Mouse (Mus musculus) spleen, postnatal 14 days (tissue): ENCODE results near the gene Kcng1.

Source experiments
- DNase-seq, 2 experiments: peaks; one replicate each; pipeline ENCODE4 v3.0.0; 2021 to 2022; ENCODE audit warnings: low spot score in 2 of 2

Kcng1 gene

DNA sequence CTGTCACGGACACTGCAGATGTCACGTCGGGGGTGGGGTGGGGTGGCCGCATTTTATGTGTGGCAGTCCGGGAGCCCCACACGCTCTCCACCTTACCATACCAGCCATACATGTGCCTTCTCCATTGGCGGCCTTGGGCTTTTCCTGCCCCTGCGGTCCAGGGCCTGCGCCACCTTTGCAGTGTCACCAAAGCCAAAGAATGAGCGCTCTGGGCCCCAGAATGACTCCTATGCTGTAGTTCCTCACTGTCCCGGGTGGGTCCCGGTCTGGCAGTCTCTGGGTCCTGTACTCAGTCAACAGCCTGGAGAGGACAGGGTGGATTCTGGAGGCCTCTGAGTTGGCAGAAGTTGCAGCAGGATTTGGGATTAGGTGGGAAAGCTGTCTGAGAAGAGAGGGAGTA, at the start of gene Kcng1:
TSS of gene Kcng1 (minus strand) at position 155 of the 400 bp plus-strand sequence.
- DNase-seq: no peak

GRCm38 (mm10) chr2:168330421-168331070, 49.0 kb upstream of the Kcng1 start:
- DNase-seq: no peak

DNA sequence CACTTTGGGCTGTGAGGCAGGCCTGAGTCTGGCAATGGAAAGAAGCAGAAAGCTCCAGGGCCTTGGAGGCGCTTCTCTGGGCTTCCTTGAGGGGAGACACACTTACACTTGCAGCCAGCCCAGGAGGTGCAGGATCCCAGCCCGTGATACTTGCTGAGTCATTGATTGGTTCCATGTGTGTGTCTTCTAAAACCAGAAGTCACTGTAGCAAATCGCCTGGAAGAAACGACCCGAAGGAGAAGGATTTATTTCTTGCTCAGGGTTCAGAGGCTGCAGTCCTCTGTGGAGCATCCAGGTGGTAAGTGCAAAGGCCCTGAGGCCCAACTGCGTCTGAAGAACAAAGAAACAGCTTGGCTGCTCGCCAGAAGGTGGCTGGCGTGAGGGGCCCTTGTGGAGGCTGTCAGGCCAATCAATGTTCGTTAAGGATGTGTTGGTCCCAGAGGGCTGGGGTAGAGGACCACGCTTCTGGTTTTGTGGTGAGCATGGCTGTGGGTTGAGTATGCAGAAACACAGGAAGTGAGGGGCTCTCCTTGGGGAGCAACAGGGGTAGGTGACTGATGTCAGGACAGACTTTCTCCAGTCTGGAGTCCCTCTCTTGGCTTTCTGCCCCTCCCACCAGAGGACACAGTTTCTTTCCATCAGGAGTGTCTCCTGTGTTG, 40.3 kb upstream of the Kcng1 start:
- DNase-seq: no peak

DNA sequence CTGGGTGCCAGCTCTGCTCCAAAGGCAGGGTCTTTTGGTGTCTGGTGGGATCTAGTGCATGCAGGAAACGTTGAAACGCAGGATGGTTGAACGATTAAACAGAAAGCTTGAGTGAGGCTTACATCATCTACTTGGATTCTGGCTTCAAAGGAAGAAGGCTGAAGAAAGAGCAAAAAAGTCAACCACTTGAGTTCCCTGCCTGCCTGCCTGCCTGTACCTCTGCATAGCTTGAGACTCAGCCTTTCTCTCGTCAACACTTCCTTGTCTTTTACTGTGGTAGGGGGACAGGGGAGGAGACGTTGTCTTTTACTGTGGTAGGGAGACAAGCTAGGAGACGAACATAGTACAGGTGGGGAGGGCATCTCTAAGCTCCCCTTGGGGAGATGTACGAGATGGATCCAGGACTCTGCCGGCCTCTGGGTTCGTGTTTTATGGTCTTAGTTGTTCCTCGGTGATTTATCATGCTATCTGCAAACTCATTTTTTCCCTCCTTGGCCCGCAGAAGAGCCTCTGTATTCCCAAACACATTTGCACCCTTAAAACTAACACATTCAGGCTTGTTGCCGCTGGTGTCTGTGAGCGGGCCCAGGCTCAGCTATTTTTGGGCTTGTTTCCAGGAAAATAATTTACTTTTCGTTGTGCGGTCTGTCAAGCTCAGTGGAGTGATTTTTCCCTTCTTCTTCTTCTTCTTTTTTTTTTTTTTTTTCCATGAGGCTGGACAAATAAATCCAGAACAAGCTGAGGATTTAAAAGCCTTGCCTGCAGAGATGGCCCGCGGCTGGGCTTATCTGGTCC, 39.0 kb upstream of the Kcng1 start:
- no peak for DNase-seq

GRCm38 (mm10) chr2:168314646-168315446, 33.3 kb upstream of the Kcng1 start:
- no peak for DNase-seq

GRCm38 (mm10) chr2:168312504-168312903, 31.0 kb upstream of the Kcng1 start:
- no peak for DNase-seq

DNA sequence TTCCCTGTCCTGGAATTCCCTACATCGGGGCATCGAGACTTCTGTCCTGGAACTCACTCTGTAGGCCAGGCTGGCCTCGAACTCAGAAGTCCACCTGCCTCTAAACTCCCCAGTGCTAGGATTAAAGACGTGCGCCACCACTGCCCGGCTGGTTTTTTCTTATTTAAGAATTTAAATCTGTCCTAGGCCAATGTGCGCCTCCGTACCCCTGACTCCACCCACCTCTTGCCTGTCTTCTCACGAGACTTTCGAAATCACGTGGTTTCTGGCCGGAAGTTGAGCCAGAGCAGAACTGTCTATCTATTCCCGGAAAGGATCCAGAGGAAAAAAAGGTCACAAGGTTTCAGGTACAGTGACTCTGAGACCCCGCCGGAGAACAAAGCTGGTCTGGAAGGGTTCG, 29.5 kb upstream of the Kcng1 start:
- DNase-seq: no peak

GRCm38 (mm10) chr2:168308916-168309315, 27.4 kb upstream of the Kcng1 start:
- DNase-seq: no peak

DNA sequence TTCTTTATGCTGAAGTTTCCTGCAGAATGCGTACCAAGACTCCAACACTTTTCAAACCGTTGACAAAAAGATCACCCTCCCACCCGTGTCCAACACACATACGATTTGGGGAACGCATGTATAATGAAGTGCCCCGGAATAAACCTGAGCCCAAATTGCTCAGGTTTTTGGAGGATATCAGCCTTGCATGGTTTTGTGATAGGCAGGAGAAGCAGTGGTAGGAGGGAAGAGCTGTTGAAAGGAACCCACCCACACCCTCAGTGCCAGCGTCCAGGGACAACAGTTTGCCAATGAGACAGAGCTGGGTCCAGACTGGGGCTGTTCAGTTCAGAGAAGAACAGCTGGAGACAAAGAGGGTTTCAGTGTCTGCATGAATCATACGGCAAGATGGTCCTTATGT, 18.1 kb upstream of the Kcng1 start:
- DNase-seq: no peak

DNA sequence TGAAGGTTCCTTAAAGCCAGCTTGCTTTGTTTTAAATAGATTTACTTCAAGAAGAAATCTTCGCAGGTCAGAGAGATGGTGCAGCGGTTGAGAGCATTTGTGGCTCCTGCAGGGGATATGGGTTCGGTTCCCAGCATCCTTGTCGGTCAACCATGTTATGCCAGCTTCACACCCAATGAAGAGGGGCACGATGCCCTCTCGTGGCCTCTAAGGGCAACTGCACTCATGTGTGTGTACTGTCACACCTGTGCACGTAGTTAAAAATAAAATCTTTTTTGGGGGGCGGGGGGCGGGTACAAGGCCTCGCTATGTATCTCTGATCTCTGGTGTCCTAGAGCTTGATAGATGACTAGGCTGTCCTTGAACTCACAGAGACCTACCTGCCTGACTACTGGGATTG, 15.0 kb upstream of the Kcng1 start:
- no peak for DNase-seq

GRCm38 (mm10) chr2:168292521-168292920, 11.0 kb upstream of the Kcng1 start:
- no peak for DNase-seq

GRCm38 (mm10) chr2:168292041-168292440, 10.5 kb upstream of the Kcng1 start:
- no peak for DNase-seq

GRCm38 (mm10) chr2:168289851-168290250, 8.3 kb upstream of the Kcng1 start:
- no peak for DNase-seq

- DNase-seq: no peak
Observed at GRCm38 (mm10) chr2:168289016-168289415, 7.5 kb upstream of the Kcng1 start.

- DNase-seq: no peak
Observed at GRCm38 (mm10) chr2:168286987-168287386, 5.5 kb upstream of the Kcng1 start.

DNA sequence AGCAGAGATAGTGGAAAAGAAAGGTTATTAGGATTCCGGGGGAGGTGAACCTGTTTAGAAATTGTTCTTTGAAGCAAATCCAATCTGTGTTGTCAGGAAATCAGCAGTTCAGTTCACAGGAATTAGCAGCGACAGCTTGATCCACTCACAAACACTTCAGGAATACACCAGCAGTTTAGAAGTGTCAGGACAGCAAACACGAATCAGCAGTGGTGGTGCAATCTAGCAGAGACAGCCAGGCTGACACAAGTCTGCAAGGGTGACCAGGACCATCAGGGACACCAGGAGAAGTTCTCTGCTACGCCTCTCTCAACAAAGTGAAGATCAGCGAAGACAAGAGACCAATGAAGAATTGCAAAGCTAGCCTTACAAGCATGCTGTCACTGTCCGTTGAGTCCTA, 3.6 kb upstream of the Kcng1 start:
- DNase-seq: no peak

- DNase-seq: no peak
Observed at GRCm38 (mm10) chr2:168280729-168281581, 581 bp downstream of the Kcng1 start.

- peak; percentile 33 to 67 for DNase-seq
Observed at GRCm38 (mm10) chr2:168274374-168274935, 7.1 kb downstream of the Kcng1 start.

DNA sequence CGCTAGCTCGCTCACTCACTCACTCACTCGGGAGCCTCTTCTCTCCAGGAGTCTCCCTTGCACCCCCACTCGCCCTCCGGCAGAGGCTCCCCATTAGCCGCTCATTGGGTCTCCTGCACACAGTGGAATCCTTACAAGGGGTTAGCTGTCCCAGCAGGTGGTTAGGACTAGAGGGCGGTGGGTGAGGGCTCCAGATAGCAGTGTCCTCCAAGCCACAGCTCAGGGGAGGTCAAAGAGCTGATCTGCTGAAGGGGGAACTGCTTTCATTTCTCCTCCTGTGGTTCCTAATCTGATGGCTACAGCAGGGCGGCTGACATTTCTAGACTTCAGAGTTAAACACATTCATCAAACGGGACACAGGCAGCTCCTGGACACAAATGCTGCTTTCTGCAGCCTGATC, 8.1 kb downstream of the Kcng1 start:
- DNase-seq: no peak

DNA sequence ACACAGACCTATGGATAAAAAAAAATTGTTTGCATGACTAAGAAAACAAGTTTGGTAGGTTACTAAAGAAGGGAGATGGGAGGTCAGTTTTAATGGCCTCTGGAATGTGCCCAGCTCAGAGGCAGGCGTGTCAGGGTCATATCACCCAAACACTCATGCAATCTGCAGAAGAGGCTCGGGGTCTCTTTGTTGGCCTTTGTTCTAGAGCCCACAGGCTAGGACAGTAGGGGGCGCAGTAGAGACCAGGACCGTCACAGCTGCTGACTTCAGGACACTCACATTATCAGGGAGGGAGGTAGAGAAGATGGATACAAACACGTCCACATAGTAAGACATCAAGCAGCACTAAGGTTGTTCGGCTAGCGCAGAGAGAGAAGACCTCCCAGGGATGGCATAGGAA, 13.5 kb downstream of the Kcng1 start:
- DNase-seq: no peak

- no peak for DNase-seq
Observed at GRCm38 (mm10) chr2:168260900-168261299, 20.6 kb downstream of the Kcng1 start.
